Mouse (Mus musculus): ENCODE measurements around the gene Sec14l2.

The Sec14l2 gene

DNA sequence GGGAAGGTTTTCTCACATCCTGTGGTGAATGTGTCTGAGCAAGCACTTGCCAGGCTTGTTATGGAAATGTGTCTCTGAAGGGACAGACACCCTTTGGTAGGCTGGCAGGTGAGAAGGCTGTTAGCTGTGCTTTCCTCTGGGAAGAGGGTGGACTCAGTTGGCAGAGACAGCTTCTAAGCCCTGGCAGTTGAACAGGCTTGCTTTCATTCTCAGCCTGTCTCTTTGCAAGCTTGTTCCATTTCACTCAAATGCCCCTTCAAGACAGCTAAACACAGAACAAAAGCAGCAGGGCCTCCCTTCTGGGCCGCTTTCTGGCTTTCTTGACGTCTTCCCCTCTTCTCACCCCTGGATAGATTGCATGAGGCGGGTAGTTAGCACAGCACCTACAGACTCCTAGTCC, 23.8 kb downstream of the Sec14l2 start:
- DNase-seq (ENCODE audit: low read depth, low spot score): no peak

DNA sequence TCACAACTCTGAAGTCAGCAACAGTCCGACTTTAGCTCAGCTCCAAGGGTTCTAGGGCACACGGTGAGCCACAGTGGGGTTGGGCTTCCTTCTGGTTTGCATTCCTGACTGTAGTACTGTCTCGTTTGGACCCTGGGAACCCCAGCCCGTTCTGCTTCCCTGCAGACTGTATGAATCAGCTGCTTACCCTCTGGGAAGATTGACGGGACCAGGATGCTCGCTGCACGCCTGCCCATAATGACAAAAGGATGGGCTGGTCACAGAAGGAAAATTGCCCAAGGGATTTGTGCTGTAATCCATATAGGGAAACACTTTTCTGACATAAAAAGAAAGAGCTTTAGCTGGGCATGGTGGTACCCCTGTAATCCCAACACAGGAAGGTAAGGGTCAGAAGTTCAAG, 24.4 kb downstream of the Sec14l2 start:
- no peak for DNase-seq (ENCODE audit: low read depth, low spot score)

DNA sequence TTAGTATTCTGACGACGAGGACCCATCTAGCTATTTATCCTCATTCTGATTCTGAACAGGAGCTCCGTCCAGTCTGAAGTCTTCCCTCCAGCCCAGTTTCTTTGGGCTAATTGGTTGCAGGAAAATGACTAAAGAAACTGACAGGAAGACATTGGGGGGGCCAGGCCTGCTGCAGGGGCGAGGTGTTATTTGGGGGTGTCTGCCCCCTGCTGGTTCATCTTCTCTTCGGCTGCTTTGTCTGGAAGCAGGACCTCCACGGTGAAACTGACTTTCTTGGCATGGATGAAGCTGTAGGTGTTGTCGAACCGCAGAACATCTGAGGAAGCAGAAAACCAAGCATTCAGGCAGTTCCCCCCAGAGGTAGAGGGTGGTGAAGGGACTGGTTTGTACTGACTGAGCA, 25.1 kb downstream of the Sec14l2 start:
- peak; percentile 45 for DNase-seq (ENCODE audit: low read depth, low spot score)

DNA sequence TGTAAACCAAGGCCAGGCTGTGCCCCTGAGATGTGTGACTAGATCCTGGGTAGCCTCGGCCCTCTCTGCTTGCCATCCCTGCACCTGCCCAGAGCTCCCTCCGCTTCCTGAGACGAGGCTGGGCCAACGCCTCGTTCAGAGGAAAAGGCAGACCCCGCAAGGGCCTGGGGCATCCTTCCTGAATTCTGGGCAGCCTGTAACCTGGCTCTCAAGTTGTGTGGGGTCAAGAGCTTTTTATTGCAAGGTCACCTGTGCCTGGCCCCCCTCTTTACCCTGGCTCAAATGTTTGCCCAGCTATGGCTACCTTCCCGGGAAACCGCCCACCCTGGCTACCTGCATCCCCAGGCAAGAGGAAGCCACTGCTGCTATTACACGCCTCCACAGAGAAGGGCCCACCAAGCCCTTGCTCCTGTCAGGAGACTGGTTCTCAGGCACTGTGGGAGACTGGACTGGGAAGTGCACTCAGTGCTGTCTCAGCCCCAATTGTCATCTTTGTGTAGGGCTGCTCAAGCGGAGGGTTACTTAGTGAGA, 26.1 kb downstream of the Sec14l2 start:
- no peak for DNase-seq (ENCODE audit: low read depth, low spot score)

DNA sequence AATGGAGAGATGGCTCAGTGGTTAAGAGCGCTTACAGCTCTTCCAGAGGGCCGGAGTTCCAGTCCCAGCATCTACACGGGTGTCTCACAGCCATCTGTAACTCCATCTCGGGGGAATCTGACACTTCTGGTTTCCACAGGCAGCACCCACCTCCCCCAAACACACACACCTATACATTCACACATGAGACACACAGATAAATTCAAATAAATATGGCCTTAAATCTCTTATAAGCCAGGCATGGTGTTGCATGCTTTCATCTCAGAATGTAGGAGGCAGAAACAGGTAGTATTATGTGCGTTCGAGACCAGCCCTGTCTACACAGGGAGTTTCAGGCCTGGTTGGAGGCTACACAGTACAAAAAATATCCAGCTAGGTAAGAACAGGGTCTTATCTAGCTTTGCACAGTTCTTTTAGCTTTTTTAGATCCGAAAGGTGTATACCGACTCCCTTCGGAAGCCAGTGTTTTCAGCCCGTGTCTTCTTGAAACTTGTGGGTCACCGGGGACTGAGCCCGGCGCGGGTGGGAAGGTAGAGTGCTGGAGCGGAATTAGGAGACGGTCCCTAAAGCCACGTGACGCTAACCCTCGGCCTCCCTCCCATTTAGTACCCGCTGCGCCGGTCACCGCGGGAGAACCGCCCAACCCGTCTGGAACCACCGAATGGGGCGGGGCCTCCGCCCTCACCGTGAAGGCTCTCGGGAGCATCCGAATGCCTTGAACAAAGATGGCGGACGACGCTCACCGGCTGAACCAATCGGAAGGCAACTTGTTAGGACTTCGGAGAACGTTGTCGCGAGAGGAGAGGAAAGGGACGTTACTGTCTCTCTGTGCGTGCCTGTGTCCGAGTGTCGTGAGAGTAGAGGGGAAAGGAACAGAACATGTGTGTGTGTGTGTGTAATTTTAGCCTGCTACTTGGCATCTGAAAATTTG, 26.9 kb downstream of the Sec14l2 start:
- peak; percentile 100 for DNase-seq (ENCODE audit: low read depth, low spot score)

DNA sequence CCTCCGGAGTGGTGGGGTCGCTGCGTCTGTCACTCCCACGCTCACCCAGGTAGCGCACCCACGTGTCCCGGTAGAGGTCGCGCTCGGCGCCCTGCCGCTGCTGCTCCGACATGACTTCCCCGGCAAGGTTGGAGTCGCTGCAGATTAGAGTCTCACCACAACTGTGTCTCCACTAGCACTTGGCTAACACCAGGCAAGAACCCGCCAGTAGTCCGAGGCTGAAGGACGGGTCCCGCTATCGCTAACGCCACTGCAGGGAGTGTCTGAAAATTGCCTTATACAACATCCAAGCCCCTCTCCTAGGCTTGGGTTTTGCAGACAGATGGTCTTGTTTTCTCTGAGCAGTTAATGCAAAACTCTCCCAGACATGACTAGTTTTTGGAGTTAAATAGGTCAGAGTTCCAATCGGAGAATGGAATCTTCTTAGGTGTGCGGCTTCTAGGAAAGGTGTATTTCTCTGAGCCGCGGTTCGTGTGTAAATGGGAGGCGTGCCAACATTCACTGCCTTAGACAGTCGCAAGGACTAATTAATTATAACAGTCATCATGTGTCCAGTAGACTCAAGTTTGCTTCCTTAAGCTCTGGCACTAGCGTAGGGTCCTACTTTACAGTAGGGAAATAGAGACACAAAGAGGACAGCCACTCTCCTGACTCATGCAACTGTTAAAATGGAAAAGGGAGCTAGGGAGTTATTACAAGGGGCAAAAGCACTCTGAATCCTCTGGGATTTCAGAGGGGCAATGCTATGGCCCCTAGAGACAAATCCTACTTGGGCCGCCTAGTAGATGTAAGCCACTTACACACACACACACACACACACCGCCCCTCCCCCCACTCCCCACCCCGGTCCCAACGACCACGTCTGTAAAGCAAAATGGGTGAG, 27.8 kb downstream of the Sec14l2 start, which contains the start of gene Mtfp1:
Gene Mtfp1 (minus strand): TSS at position 275 of the 883 bp plus-strand sequence.
- peak; percentile 77 for DNase-seq (ENCODE audit: low read depth, low spot score)

DNA sequence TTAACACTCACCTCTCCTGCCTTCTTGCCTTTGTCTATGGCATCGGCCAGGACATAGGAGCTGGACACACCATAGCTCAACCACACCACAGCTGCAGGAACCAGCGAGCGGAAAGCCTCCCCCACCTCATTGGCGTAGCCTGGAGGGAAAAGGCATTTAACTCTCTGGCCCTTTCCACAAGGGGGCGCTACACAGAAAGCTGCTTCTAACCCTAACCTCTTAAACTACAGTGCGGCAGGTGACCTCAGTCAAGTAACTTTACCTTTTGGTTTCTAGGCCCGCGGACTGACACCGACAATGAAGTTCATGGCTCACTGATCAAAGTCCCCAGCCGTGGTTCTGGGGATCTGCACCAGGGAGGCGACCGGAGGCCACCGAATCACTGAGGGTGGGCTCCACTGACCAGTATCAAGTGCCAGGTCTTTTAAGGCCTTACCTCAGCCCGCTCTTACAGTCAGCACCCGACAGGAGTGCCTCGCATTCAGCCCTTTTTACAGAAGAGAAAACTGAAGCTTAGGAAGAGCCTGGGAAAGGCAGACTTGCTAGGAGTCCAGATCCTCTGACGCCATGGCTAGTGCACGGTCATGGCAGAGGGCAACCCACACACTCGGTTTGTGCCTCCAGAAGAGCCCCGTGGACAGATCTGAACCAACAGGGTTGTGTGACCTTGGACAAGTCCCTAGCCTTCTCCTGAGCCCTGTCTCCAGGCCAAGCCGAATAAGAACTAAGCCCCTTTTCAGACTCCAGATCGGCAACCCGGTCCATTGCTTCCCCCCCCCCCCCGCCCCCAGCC, 28.6 kb downstream of the Sec14l2 start:
- peak; percentile 92 for DNase-seq (ENCODE audit: low read depth, low spot score)

DNA sequence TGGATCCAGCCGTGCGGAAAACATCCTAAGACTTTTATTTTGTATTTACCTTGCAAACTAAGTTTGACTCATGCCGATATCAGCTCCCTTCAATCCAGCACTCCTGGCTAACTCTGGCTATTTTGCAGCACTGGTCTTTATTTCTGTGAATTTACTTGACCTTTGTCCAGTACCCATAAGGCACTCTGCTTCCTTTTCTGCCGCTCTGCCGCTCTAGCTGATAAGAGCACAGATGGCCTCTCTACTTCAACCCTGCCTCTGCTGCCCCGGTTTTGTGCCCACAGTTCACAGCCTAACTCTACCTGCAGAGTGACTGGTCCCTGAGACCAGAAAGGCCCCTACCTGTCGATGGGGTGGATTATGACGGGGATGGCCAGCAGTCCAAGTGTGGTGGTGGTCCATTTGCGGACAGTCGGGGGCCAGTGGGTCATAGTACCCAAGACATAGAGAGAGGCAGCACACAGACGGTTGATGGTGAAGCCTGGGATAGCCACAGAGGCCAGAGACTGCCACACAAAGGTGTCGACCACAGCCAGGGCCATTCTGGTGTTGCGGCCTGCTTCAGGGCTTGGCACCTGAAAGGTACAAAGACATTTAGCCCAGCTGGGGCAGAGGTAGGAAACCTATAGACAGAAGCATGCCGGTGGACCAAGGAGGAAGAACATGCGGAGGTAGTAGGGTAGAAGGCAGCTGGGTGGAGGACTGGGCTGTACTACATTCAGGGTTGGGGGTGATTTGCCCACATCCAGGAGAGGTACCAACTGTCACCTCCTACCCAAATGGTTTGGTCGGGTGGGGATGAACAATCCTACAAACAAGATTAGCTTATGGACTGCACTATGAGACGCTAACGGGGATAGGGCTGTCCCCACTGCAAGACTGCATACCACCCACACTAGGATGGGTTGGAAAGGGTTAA, 29.5 kb downstream of the Sec14l2 start:
- DNase-seq (ENCODE audit: low read depth, low spot score): no peak

DNA sequence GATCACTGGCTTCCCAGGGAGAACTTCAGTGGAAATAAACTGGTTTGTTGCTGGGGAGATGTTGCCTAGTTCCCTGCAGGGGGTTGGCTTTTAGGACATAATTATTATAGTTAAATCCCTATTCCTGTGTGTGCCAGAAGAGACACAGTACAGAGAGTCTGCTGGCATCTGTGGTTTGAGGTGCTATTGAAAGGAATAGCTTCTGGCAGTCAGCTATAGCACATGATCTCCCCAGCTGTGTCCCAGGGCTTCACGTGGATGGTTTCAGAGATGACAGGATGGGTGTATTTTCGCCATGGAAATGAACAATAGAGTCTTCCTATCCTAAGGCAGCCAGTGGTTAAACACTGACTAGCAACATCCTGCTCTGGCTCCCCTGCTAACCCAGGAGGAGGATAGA, 35.9 kb downstream of the Sec14l2 start:
- DNase-seq (ENCODE audit: low read depth, low spot score): no peak

DNA sequence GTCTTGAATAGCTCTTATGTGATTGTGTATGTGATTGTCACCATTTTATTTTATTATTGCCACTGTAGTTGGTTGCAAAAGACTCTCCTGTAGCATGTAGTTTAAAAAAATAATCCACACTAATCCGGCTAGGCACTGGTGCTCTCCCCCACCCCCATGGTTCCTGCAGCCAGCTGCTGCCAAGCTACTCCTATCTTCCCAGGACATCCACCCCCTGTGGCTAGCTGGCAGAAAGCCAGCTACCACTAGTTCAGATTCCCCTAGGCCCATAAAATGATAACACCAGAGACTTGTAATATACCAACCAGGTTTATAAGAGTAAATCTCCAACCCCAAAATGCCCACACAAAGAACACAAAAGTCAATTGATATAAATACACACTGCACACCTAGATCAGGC, 37.0 kb downstream of the Sec14l2 start:
- DNase-seq (ENCODE audit: low read depth, low spot score): no peak

DNA sequence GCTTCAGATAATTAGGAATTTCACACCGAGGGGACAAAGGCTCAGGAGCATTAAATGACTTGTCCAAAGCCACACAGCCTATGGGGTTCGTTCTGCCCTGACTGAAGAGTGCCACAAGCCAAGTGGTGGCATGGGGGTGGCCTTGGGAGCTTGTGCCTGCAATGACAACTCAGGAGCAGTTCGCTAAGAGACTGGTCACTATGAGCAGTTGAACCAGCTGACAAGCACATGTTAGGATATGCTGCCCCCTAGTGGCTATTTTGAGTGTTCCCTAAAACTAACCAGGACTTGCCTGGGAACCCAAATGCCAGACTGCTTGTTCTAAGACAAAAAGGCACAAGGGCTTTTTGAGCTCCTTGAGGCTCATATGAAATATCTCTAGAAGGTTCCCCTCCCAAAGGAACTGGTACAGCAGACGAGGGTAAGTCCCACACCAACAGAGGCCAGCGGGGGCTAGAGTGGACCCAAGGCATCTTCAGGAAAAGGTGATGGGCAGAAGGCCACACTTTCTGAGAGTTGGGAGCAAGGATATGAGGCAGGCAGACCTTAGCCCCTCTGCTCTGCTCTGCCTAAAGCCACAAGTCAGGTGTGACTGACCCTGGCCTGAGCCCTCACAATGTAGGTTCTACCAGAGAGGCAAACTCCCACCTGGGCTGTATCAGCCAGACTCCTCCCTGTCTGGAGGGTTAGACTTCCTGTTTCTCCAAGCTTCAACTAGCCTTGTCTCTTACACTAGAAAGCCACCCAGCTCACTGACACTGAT, 39.7 kb downstream of the Sec14l2 start:
- DNase-seq (ENCODE audit: low read depth, low spot score): peak; percentile 70

DNA sequence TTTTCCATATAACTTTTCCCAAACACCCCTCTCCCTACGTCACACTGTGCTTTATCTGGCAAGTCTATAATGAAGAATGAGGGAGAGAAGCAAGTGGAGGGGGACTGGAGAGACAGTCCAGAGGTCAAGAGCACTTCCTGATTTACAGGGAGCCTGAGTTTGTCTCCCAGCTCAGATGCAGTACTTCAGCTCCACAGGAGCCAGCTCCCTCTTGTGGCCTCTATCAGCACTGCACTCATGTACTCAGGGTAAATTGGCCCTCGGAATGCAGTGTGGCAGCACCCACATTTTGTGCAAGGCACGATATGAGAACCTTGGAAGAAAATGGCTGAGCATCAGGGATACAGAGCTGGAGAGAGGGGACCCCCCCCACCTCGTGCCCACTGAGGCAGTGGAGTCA, 43.0 kb downstream of the Sec14l2 start:
- peak; percentile 72 for DNase-seq (ENCODE audit: low read depth, low spot score)

DNA sequence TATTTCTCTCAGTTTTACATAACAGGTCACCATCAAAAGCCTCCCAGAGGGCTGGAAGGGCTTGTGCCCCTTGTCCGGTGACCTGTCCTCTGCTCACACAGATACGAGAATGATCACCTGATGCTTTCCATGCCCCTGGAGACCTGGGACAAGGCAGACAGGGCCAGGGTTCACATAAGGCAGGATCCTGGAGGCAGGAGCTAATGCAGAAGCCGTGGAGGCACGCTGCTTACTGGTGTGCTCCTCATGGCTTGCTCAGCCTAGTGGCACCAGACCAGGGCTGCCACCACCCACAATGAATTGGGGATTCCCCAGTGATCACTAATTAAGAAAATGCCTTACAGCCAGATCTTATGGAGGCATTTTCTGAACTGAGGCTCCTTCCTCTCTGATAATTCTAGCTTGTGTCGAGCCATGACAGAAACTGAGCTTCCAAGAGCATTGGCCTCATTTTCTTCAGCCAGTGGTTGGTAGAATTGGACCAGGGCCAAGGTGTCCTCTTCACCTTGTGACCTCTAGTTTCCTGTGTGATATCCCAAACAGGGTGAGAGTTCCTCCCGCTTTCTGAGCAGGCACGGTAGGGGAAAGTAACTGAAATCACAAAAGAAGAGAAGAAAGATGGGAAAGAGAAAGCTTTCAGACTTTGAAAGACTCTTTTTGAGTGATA, 44.8 kb downstream of the Sec14l2 start:
- no peak for DNase-seq (ENCODE audit: low read depth, low spot score)

DNA sequence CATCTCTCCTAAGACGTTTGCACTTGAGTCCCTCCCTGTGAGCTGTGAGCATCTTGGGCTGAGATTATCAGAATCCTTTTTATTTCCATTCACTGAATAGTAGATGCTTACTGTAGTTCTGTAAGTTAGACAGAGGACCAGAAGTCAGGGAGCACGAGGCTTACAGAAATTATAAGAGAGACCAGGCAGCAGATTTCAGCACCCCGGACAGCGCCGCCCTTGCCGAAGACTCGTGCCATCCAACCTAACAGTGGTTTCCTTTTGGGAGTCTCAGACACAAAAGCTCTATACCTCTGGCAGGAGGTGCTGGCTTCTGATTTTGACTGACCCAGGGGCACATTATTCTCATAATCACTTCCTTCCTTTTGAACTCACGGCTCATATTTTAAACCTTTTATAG, 46.6 kb downstream of the Sec14l2 start:
- DNase-seq (ENCODE audit: low read depth, low spot score): peak; percentile 33

DNA sequence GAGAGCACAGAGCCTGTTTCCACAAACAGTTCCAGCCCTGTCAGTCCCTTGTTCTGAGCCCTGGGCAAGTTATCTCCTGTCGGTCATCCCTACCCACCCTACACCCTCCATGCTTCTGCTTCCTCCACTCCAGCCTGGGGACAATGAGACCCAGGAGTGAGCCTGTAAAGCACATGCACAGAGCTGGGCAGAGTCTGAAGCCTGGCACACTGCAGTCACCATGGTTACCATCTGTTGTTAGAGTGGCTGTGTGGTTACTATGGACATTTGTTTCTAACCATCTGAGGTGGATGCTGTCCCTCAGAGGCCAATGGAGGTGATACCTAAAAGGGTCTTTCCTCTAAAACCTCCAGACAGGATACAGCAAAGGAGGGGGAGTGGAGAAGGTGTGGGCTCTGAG, 53.6 kb downstream of the Sec14l2 start:
- no peak for DNase-seq (ENCODE audit: low read depth, low spot score)

DNA sequence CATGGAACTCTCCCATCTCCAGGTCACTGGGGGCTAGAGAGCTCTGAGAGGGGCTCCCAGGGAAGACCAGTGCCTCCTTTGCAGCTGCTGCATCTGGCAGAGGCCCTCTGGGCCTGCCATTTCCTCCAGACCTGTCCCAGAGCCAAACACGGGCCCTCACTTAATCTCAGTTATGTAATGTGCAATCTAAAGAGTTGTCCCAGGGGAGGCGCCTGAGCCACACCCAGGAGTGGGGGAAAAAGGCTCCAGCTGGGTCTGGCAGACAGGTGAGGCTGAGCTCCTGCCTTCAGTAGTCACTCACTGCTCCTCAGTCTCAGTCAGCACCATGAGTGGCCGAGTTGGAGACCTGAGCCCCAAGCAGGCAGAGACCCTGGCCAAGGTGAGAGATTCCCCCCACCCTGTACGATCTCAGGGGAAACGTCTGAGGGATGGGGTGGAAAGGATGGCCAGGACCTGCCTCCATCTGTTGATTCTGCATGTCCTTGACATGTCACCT, 58.5 kb downstream of the Sec14l2 start, which contains the start of gene Sec14l3:
Gene Sec14l3 (plus strand): TSS at position 215 of the 496 bp plus-strand sequence.
- no peak for DNase-seq (ENCODE audit: low read depth, low spot score)

DNA sequence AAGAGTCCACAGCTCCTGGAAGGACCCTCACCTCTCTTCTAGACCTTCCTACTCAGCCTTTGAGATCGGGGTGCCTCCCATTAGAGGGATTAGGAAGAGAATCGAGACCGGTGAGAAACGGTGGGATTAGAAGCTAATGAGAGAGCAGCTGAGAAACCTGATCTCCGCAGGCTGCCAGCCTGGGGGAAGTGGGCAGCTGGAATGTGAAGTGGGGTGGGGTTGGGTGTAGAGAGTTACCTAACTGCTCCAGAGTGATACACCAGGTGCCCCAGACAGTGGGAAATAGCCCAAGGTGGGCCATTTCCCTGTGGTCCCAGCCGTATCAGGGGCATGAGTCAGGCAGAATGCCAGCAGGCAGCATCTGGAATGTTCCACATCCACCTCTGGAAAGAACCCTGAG, 60.2 kb downstream of the Sec14l2 start:
- DNase-seq (ENCODE audit: low read depth, low spot score): no peak

DNA sequence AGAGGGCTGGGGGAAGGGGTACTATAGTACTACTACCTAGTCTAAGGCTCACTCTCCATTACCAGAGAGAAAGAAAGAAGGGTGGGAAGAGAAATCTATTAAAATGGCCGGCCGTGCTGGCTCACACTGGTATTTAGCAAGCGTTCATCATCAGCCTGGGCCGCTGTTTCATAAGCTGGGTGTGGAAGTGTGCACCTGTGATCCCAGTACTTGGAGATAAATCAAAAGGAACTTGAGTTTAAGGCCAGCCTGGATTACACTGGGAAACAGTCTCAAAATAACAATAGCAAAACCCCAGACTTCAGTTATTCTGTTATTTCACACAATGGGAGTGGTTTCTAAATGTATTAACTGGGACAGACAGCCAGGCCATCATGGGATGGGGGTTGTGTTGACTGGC, 60.7 kb downstream of the Sec14l2 start:
- DNase-seq (ENCODE audit: low read depth, low spot score): no peak

All from A20 (cell line).